In the genomic region with DNA sequence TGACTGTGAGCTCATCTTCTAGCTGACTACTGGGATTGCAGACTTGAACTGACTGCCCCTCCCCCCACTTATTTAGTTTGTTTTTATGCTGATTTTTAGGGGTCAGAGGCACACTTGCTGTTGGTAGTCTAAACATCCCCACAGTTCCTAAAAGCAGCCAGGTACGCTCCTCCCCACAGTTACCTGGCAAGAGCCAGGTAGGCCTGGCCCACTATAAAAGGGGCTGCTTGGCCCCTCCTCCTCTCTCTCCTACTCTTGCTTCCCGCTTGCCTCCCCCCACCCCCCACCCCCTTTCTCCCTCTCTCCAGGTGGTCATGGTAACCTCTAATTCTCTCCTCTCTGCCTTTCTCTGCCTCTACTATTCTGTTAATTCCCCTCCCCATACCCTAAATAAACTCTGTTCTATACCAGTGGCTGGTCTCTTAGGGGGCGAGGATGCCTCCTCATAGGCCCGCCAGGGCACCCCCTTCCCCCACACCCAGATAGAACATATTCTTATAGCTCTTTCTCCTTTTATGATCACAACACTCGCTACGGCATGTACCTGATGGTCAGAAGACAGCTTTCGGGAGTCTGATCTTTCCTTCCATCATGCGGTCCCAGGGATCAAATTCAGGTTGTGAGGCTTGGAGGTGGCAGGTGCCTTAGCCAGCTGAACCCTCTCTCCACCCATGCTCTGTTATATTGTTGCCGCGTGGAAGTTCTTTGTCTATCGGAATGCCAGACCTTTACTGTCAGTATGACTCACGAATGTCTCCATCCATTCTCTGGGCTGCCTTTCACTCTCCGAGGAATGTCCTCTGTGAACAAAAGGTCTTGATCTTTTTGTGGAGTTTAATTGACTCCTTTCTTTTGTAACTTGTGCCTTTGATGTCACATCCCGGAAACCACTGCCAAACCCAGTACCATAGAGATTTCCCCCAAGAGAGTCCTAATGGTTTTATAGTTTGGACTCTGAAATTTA, we compare ENCODE assay signal across 11 mouse cellular contexts. TPM values are rescaled to one million over a fixed set of nuclear protein-coding genes. Genes with fewer than 3 reads are reported as not detected.
DNase-seq lines count a peak whose midpoint lies in the region; ATAC-seq and TF ChIP-seq lines count a peak whose summit lies in the region.
"Had no signal": no experiment of that assay in that cellular context is flagged by ENCODE, and none has a peak within 500 bp of the region (broad histone marks: within the 10 kb centered on the region; RNA-seq: fewer than 3 reads in every experiment).

No protein-coding gene starts in this region.

- no peak for DNase-seq in heart, postnatal 0 days (ENCODE audit: low spot score)
- no peak for DNase-seq in heart, adult 11 months
- DNase-seq in embryo, embryonic 11 days, result peak; percentile 47
- DNase-seq in neural tube, embryonic 11.5 days (ENCODE audit: low spot score), result no peak
- no peak for DNase-seq in right cerebral cortex, adult 18-20 months
- DNase-seq in right cerebral cortex, adult 2 months (ENCODE audit: low spot score in 2 of 2), result no peak
- DNase-seq in layer of hippocampus, postnatal 14 days (ENCODE audit: low spot score in 2 of 2), result no peak
- DNase-seq: cerebellum, adult 9-11 months had no signal

- no peak for TF ChIP-seq CTCF in heart, postnatal 0 days (IDR thresholded peaks at IDR 0.05; ENCODE audit: low read depth)

- H3K4me2 ChIP-seq in heart, postnatal 0 days (ENCODE audit: low read depth, low read length), result no peak overlapping the region
- peak overlapping the region; percentile 39 for H3K4me2 ChIP-seq in hindbrain, embryonic 15.5 days
- 0 out of 2 replicates have a peak overlapping the region, but pooled peaks have one; percentile 7 for H3K4me2 ChIP-seq in neural tube, embryonic 11.5 days (ENCODE audit: low read depth)

- ATAC-seq in heart, postnatal 0 days (ENCODE audit: insufficient read depth, low read depth), result no peak
- ATAC-seq in hindbrain, embryonic 15.5 days (ENCODE audit: low FRiP score, low read depth), result peak; percentile 38; the same call in 1 of the 2 replicates
- no peak; the same call in 1 of the 2 replicates for ATAC-seq in neural tube, embryonic 11.5 days (ENCODE audit: insufficient read depth, low FRiP score, low TSS enrichment)

- no peaks in the 10 kb centered on the region for H3K9me3 ChIP-seq in heart, postnatal 0 days (replicated peaks; ENCODE audit: control insufficient read depth, low read length)
- H3K9me3 ChIP-seq in hindbrain, embryonic 15.5 days, result no peaks in the 10 kb centered on the region
- no peaks in the 10 kb centered on the region for H3K9me3 ChIP-seq in neural tube, embryonic 11.5 days (ENCODE audit: control insufficient read depth, low read length)

- peaks cover 18% of the 10 kb centered on the region for H3K36me3 ChIP-seq in heart, postnatal 0 days (replicated peaks; ENCODE audit: control insufficient read depth, insufficient read depth, low read length)
- H3K36me3 ChIP-seq in hindbrain, embryonic 15.5 days, result peaks cover 12% of the 10 kb centered on the region; the same call in 1 of the 2 replicates
- H3K36me3 ChIP-seq in neural tube, embryonic 11.5 days (ENCODE audit: control insufficient read depth, insufficient read depth, low read length), result peaks cover 2% of the 10 kb centered on the region; the same call in 1 of the 2 replicates

- peaks cover 19% of the 10 kb centered on the region for H3K4me1 ChIP-seq in heart, postnatal 0 days (ENCODE audit: control insufficient read depth, insufficient read depth)
- peaks cover 14% of the 10 kb centered on the region for H3K4me1 ChIP-seq in hindbrain, embryonic 15.5 days (replicated peaks)
- 0 out of 2 replicates have a peak, but pooled peaks cover 4% of the 10 kb centered on the region for H3K4me1 ChIP-seq in neural tube, embryonic 11.5 days (ENCODE audit: control insufficient read depth, insufficient read depth, low read length)

- peak overlapping the region; percentile 20; the same call in 1 of the 2 replicates for H3K27ac ChIP-seq in heart, postnatal 0 days (ENCODE audit: low read depth)
- H3K27ac ChIP-seq in hindbrain, embryonic 15.5 days (replicated peaks), result peak overlapping the region; percentile 49
- no peak overlapping the region for H3K27ac ChIP-seq in neural tube, embryonic 11.5 days (ENCODE audit: low read depth, low read length)

- H3K9ac ChIP-seq in heart, postnatal 0 days (replicated peaks; ENCODE audit: low read depth, low read length), result no peak overlapping the region
- H3K9ac ChIP-seq in hindbrain, embryonic 15.5 days, result no peak overlapping the region
- no peak overlapping the region for H3K9ac ChIP-seq in neural tube, embryonic 11.5 days (ENCODE audit: low read length)

- no peak for TF ChIP-seq EP300 in heart, postnatal 0 days (IDR thresholded peaks at IDR 0.05; ENCODE audit: low read depth)

- no peak overlapping the region for H3K4me3 ChIP-seq in heart, postnatal 0 days (ENCODE audit: low read depth, low read length)
- H3K4me3 ChIP-seq in hindbrain, embryonic 15.5 days, result 0 out of 2 replicates have a peak overlapping the region, but pooled peaks have one; percentile 10
- no peak overlapping the region for H3K4me3 ChIP-seq in neural tube, embryonic 11.5 days (ENCODE audit: low read depth, low read length)

- no peaks in the 10 kb centered on the region for H3K27me3 ChIP-seq in heart, postnatal 0 days (ENCODE audit: control insufficient read depth, insufficient read depth, low read length)
- H3K27me3 ChIP-seq in hindbrain, embryonic 15.5 days, result no peaks in the 10 kb centered on the region
- no peaks in the 10 kb centered on the region for H3K27me3 ChIP-seq in neural tube, embryonic 11.5 days (ENCODE audit: control insufficient read depth, insufficient read depth, low read length)

- 55% methylated on average over 14 of the region's 14 CpGs for WGBS in heart, postnatal 0 days
- 13% methylated on average over 14 of the region's 14 CpGs for WGBS in hindbrain, embryonic 15.5 days
- 12% methylated on average over 14 of the region's 14 CpGs for WGBS in neural tube, embryonic 11.5 days

RNA-seq across cellular contexts. Expression of gene Manbal, which starts 8.7 kb away (rescaled TPM):
- total RNA-seq in heart, postnatal 0 days (2014; rRNA removed; ENCODE audit: low replicate concordance), result 23.6 and 29.6 TPM in 2 replicates
- polyA plus RNA-seq in heart, postnatal 0 days (2015; fragmentation: Nextera tagmentation; extraction: Ambion mirVana), result 51.1 and 55.5 TPM in 2 replicates
- polyA plus RNA-seq in hindbrain, embryonic 15.5 days (2015; fragmentation: Nextera tagmentation; extraction: Ambion mirVana), result 102 and 114 TPM in 2 replicates
- polyA plus RNA-seq in neural tube, embryonic 11.5 days (2014; fragmentation: Nextera tagmentation; extraction: Ambion mirVana), result 34.9 and 36.8 TPM in 2 replicates
- total RNA-seq in layer of hippocampus, postnatal 14 days (2021), result 10 to 100 TPM; 69.7 to 72.9 TPM

RNA-seq across cellular contexts. Expression of gene Ghrh, which starts 28.8 kb away (rescaled TPM):
- total RNA-seq in heart, postnatal 0 days (2014; rRNA removed; ENCODE audit: low replicate concordance), result not detected in 2 replicates
- polyA plus RNA-seq in heart, postnatal 0 days (2015; fragmentation: Nextera tagmentation; extraction: Ambion mirVana), result not detected in 2 replicates
- polyA plus RNA-seq in hindbrain, embryonic 15.5 days (2015; fragmentation: Nextera tagmentation; extraction: Ambion mirVana), result 1.2 and 1.3 TPM in 2 replicates
- polyA plus RNA-seq in neural tube, embryonic 11.5 days (2014; fragmentation: Nextera tagmentation; extraction: Ambion mirVana), result not detected in 2 replicates
- total RNA-seq in layer of hippocampus, postnatal 14 days (2021), result not detected
- polyA plus RNA-seq: G1E; liver, embryonic 16.5 days had no signal

RNA-seq across cellular contexts. Expression of gene Src, which starts 42.2 kb away (rescaled TPM):
- 14.2 and 15.5 TPM in 2 replicates for total RNA-seq in heart, postnatal 0 days (2014; rRNA removed; ENCODE audit: low replicate concordance)
- 2.5 and 2.9 TPM in 2 replicates for polyA plus RNA-seq in heart, postnatal 0 days (2015; fragmentation: Nextera tagmentation; extraction: Ambion mirVana)
- polyA plus RNA-seq in hindbrain, embryonic 15.5 days (2015; fragmentation: Nextera tagmentation; extraction: Ambion mirVana), result 34.4 and 38.4 TPM in 2 replicates
- polyA plus RNA-seq in neural tube, embryonic 11.5 days (2014; fragmentation: Nextera tagmentation; extraction: Ambion mirVana), result 15.1 and 17.8 TPM in 2 replicates
- 100 to 1,000 TPM; 117 to 118 TPM for total RNA-seq in layer of hippocampus, postnatal 14 days (2021)
